Mouse (Mus musculus): Measurements from ENCODE around the gene Olfr169. TPM values are rescaled to one million over a fixed set of nuclear protein-coding genes. Genes with fewer than 3 reads are reported as not detected.

Gene Olfr169
- not detected for polyA plus RNA-seq (2014; fragmentation: Illumina TruSeq; extraction: RNeasy Lipid Tissue Mini Kit (QIAGEN cat#74804); ENCODE audit: low read depth, low replicate concordance)

DNA sequence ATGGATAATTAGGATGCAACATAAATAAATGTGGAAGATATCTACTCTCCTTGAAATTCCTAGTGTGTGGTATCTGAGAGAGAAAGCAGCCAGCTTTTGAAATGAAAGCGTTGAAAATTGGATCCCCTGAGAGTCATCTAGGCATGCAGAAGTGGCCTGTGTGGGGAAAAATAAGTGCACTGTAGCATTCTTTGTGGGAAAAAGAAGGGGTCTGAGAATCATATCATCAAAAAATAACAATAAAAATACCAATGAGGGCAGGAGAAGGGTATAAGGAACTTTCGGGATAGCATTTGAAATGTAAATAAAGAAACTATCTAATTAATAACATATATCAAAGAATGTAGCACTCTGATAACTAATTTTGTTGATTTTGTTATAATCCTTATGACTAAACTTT is at the start of gene Olfr169:
Gene Olfr169 (minus strand): TSS at position 101 of the 400 bp plus-strand sequence.

DNA sequence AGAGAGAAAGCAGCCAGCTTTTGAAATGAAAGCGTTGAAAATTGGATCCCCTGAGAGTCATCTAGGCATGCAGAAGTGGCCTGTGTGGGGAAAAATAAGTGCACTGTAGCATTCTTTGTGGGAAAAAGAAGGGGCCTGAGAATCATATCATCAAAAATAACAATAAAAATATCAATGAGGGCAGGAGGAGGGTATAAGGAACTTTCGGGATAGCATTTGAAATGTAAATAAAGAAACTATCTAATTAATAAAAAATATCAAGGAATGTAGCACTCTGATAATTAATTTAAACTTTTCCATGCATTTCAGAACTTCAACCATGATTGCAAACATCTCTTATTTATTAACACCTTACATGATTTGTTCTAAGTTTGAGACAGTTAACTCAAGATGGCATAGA is 40.2 kb upstream of the Olfr169 start, which contains the start of gene Olfr170:
Gene Olfr170 (minus strand): TSS at position 101 of the 400 bp plus-strand sequence.

DNA sequence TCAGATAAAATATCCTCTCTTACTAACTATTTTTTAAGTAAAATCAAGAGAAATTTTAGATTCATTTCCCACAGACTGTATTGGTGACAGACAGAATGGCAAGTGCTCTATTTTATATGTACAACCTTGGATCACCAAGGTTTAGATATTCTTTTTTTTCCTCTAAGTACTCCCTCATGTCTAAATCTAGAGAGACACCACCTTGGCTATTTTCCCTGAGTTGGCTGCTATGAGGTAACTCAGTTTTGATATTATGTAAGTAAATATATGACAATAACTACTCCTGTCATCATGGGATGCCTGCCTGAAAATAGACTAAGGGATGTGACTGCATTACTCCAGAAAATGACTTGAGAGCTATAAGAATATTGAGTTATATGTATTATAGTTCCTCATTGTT is 36.2 kb downstream of the Olfr169 start, which contains the start of gene Olfr168:
Gene Olfr168 (minus strand): TSS at position 101 of the 400 bp plus-strand sequence.

DNA sequence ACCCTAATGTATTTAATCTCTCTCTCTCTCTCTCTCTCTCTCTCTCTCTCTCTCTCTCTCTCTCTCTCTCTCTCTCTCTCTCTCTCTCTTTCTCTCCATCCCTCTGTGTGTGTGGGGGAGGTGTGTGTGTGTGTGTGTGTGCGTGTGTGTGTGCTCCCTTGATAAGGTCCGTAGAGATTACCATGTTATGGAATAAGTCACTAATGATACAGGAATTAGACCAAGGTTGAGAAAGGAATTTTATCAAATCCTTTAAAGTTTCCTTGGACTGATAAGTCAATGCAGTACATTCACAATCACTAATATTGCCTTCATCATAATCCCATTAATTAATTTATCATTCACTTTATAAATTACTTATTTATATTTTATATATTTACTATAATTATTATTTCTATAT is 49.4 kb downstream of the Olfr169 start, which contains the start of gene Olfr167:
Gene Olfr167 (minus strand): TSS at position 101 of the 400 bp plus-strand sequence.

Other genes starting within 250 kb of the Olfr169 start
- gene Olfr165, start 148.7 kb downstream of the Olfr169 start, polyA plus RNA-seq (2014; fragmentation: Illumina TruSeq; extraction: RNeasy Lipid Tissue Mini Kit (QIAGEN cat#74804); ENCODE audit: low read depth, low replicate concordance), result not detected
- not detected for gene Olfr166, start 88.1 kb downstream of the Olfr169 start, polyA plus RNA-seq (2014; fragmentation: Illumina TruSeq; extraction: RNeasy Lipid Tissue Mini Kit (QIAGEN cat#74804); ENCODE audit: low read depth, low replicate concordance)
- gene Olfr167, start 49.5 kb downstream of the Olfr169 start, polyA plus RNA-seq (2014; fragmentation: Illumina TruSeq; extraction: RNeasy Lipid Tissue Mini Kit (QIAGEN cat#74804); ENCODE audit: low read depth, low replicate concordance), result not detected
- not detected for gene Olfr168, start 36.3 kb downstream of the Olfr169 start, polyA plus RNA-seq (2014; fragmentation: Illumina TruSeq; extraction: RNeasy Lipid Tissue Mini Kit (QIAGEN cat#74804); ENCODE audit: low read depth, low replicate concordance)
- not detected for gene Olfr170, start 40.1 kb upstream of the Olfr169 start, polyA plus RNA-seq (2014; fragmentation: Illumina TruSeq; extraction: RNeasy Lipid Tissue Mini Kit (QIAGEN cat#74804); ENCODE audit: low read depth, low replicate concordance)
- gene Olfr171, start 58.1 kb upstream of the Olfr169 start, polyA plus RNA-seq (2014; fragmentation: Illumina TruSeq; extraction: RNeasy Lipid Tissue Mini Kit (QIAGEN cat#74804); ENCODE audit: low read depth, low replicate concordance), result not detected
- not detected for gene Lamp3, start 134.6 kb upstream of the Olfr169 start, polyA plus RNA-seq (2014; fragmentation: Illumina TruSeq; extraction: RNeasy Lipid Tissue Mini Kit (QIAGEN cat#74804); ENCODE audit: low read depth, low replicate concordance)
- 0.69 TPM for gene B3gnt5, start 188.4 kb upstream of the Olfr169 start, polyA plus RNA-seq (2014; fragmentation: Illumina TruSeq; extraction: RNeasy Lipid Tissue Mini Kit (QIAGEN cat#74804); ENCODE audit: low read depth, low replicate concordance)

Measured in kidney, adult 10 weeks (tissue).